Mouse (Mus musculus): ENCODE data around the gene Galnt7.

Gene Galnt7

DNA sequence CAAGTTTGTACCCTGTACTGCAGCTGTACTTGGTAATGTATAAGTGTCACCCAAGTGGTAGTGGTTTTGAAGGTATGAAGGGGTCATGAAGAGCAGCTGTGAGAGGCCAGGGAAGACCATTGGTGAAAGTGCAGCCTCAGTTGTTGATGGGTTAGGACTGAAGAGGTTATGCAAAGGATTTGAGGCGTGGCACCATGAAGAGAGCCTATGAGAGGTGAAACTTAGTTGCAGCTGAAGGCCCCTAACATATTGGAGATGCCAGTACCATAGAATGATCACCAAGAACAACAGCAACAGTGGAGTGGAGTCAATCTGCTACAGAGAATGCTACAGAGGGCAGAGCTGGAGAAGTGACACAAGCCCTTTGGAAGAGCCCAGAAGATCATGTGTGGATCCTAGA lies 163.5 kb downstream of the Galnt7 start:
- DNase-seq: no peak

DNA sequence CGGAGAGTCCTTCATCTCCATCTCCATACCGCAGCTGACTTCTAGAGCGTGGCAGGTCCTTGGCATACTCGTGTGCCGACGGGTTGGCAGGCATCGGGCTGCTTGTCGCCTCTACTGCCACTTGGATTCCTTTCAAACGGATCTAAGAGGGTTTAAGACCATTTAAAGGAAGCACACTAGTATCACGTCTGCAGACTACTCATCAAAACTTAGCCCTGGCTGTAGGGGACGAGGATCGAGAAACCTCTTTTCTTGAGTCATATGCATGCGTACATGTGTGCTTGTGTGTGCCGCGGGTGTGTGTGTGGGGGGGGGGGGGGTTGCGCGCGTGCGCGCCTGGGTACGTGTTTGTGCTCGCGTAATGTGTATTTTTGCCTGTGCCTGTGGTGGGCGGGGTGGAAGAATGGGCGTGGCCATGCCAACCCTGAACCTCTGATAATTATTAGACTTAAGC lies 164.5 kb downstream of the Galnt7 start:
- peak; percentile 86 for DNase-seq

DNA sequence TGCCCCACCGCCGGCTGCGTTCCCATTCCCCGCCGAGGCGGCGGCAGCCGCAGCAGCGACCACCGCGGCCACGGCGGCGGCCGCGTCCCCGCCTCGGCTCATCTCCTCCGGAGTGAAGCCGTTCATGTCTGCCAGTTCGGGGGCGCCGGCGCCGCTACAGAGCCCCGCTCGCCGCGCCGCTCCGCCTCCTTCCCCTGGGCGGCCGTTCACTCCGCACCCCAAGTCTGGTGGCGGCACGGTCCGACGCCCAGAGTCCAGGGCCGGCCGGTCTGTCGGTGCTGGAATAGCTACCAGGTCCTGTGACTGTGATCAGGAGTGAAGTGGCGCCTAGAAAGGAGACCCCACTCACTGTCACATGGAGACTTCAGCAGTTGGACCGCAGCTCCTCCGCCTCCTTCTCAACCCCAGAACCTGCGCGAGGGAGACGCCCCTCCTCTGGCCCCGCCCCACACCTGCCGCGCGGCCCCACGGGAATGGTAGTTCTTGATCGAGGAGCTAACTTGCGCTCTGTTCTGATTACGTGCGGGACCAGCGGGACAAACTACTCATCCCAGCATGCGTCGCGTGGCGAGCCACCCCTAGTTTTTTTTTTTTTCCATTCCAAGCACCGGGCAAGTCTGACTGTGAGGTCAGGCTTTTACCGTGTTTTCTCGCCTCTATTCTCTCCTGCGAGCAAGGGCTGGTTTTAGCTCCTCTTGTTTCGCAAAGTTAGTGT lies 165.2 kb downstream of the Galnt7 start, which contains the start of gene Sap30:
TSS of gene Sap30 (minus strand) at position 420 of the 715 bp plus-strand sequence.
- peak; percentile 99 for DNase-seq

DNA sequence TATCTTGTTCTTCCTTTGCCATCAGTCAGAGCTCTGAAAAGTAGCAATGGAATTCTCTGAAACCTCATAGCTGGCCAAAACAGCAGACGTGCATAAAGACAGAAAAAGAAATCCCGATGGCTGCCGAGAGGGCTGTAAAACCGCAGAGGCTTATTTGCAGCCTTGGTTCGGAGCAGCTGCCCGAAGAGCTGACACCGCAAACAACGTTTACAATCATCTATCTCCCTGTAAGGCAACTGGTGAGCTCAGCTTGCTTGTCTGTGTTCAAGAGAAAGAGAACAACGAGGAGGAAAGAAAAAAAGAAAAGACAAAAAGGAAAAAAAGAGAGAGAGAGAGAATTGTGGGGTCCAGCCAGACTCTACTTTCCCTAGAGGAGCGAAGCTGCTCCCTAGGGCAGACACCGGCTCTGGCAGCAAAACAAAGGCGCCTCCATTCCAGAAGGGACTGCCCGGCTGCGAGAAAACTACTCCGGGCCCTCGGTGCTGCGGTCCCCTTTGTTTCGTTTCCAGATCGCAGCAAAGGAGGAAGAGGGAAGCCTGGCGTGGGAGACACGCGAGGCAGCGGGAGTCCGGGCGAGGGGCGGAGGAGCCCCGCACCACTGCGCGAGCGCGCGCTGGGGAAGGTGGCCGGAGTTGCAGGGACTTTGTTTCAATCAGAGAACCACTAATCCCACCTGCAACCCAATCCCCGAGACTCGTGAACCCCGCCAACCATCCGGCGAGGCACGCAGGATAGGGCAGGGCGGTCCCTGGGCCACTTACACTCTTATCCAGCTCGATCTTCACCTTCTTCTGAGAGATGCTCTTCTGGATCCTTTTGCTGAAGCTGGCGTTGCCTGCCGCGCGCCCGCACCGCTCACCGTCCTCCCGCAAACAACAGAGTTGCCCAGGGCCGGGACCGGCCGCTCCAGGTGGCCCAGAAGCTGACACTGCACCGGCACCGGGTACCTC lies 166.1 kb downstream of the Galnt7 start:
- DNase-seq: peak; percentile 42

DNA sequence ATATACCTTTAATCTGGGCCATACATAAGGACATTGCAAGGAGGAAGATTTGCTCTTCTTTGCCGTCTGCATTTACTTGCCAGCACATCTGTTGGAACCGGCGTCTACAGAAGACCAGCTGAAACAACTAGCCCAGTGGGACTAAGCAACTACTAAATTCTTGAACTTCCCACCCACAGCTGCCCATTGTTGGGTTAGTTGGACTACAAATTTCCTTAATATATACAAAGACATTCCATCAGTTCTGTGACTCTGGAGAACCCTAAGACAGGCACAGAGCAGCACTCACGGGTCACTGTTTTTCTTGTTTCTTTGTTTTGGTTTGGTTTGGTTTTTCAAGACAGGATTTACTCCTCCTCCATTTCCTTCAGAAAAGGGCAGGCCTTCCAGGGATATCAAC lies 172.2 kb downstream of the Galnt7 start:
- no peak for DNase-seq

DNA sequence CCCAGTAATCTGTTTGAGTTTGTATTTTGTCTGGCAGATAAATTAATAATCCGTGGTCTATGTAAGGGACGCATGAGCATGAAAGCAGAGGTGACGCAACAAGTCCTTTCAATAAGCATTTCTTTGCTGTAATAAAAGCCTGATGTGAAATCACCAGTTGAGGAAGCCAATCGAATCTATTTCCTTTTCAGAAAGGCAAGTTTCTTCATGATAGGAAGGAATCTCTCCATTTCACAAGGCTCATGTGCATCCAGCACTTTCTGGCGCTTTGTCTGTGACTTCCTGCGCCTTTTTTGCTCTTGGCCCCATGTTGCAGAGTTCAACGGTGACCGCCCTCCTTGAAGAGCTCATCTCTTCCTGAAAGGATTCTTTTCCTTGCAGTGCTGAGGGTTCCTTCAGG lies 173.1 kb downstream of the Galnt7 start:
- peak; percentile 20 for DNase-seq

DNA sequence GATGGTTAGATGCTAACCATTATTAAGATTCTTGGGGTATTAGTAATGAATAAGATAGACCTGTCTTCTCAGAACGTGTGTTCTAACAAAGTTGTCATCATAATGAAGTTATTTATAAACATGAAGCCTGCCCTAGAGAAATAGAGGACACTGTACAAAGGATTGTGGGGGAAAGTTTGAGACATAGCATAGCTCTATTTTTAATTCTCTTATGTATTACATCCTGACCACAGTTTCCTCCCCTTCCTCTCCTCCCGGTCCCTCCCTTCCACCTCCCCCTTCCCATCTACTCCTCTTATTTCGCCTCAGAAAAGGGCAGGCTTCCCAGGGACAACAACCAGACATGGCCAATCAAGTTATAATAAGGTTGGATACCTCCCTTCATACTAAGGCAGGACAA lies 174.4 kb downstream of the Galnt7 start:
- DNase-seq: no peak

Data from lung, postnatal 36 days (tissue).